Mouse (Mus musculus) erythroblast, embryonic 14.5 days (primary cell): ENCODE measurements around the gene Tal1.

Source experiments
- GATA1 ChIP-seq: IDR thresholded peaks from 2 replicates; pipeline ENCODE4 v1.6.1; 2012; ENCODE audit warnings: low read length, inconsistent platforms, mixed read lengths
- TAL1 ChIP-seq: IDR thresholded peaks from 3 replicates; pipeline ENCODE4 v1.6.1; 2012; ENCODE audit warnings: low read length, inconsistent platforms, mixed read lengths

GRCm38 (mm10) chr4:115071668-115072067, 15.4 kb downstream of the Tal1 start:
- no peak for TF ChIP-seq GATA1
- TF ChIP-seq TAL1: no peak
